Mouse (Mus musculus) cerebellum, postnatal 10 days (tissue): Measurements from ENCODE around the gene E130114P18Rik.

Experiments used
- DNase-seq, 2 experiments: peaks; one replicate each; pipeline ENCODE4 v3.0.0; 2021; ENCODE audit warnings: mixed read lengths in 2 of 2

Gene E130114P18Rik

GRCm38 (mm10) chr4:97597443-97597842, 180.4 kb downstream of the E130114P18Rik start:
- DNase-seq, result no peak

- no peak for DNase-seq
These were observed 181.5 kb downstream of the E130114P18Rik start for GRCm38 (mm10) chr4:97596348-97596747.

- DNase-seq, result no peak
These were observed 184.0 kb downstream of the E130114P18Rik start for GRCm38 (mm10) chr4:97593869-97594268.

GRCm38 (mm10) chr4:97589790-97590189, 188.1 kb downstream of the E130114P18Rik start:
- DNase-seq, result no peak

- DNase-seq, result no peak
These were observed 190.4 kb downstream of the E130114P18Rik start for GRCm38 (mm10) chr4:97587412-97588010.

GRCm38 (mm10) chr4:97585170-97585569, 192.7 kb downstream of the E130114P18Rik start:
- DNase-seq, result peak in 1 of 2 experiments; percentile 46

- DNase-seq, result peak; percentile 70 to 74
These were observed 193.3 kb downstream of the E130114P18Rik start for GRCm38 (mm10) chr4:97584445-97585130.

GRCm38 (mm10) chr4:97582796-97583430, 195.0 kb downstream of the E130114P18Rik start:
- peak; percentile 20 to 52 for DNase-seq

GRCm38 (mm10) chr4:97582064-97582415, 195.8 kb downstream of the E130114P18Rik start:
- no peak for DNase-seq

- DNase-seq, result peak; percentile 78 to 80
These were observed 196.4 kb downstream of the E130114P18Rik start for GRCm38 (mm10) chr4:97581314-97582063.

- DNase-seq, result peak; percentile 33 to 60
These were observed 197.0 kb downstream of the E130114P18Rik start for GRCm38 (mm10) chr4:97580906-97581305.

GRCm38 (mm10) chr4:97578571-97579165, 199.2 kb downstream of the E130114P18Rik start:
- peak; percentile 49 to 58 for DNase-seq

GRCm38 (mm10) chr4:97577431-97577830, 200.4 kb downstream of the E130114P18Rik start:
- DNase-seq, result no peak

- peak; percentile 89 to 92 for DNase-seq
These were observed 202.4 kb downstream of the E130114P18Rik start for GRCm38 (mm10) chr4:97575447-97575846.

- no peak for DNase-seq
These were observed 208.6 kb downstream of the E130114P18Rik start for GRCm38 (mm10) chr4:97569320-97569719.

- DNase-seq, result peak; percentile 28 to 64
These were observed 213.2 kb downstream of the E130114P18Rik start for GRCm38 (mm10) chr4:97564656-97565055.

- DNase-seq, result no peak
These were observed 213.7 kb downstream of the E130114P18Rik start for GRCm38 (mm10) chr4:97564199-97564598.

GRCm38 (mm10) chr4:97557585-97557984, 220.3 kb downstream of the E130114P18Rik start:
- DNase-seq, result no peak

- DNase-seq, result no peak
These were observed 233.9 kb downstream of the E130114P18Rik start for GRCm38 (mm10) chr4:97544016-97544415.

GRCm38 (mm10) chr4:97532072-97532471, 245.8 kb downstream of the E130114P18Rik start:
- no peak for DNase-seq

GRCm38 (mm10) chr4:97528517-97528916, 249.4 kb downstream of the E130114P18Rik start:
- no peak for DNase-seq
